Mouse (Mus musculus): ENCODE measurements around the gene Anapc10.
"Not testable (repeated sequence)": the region's sequence is repeated elsewhere in the genome, so short reads cannot be mapped to it uniquely, and the experiment has no call there.

Gene Anapc10

DNA sequence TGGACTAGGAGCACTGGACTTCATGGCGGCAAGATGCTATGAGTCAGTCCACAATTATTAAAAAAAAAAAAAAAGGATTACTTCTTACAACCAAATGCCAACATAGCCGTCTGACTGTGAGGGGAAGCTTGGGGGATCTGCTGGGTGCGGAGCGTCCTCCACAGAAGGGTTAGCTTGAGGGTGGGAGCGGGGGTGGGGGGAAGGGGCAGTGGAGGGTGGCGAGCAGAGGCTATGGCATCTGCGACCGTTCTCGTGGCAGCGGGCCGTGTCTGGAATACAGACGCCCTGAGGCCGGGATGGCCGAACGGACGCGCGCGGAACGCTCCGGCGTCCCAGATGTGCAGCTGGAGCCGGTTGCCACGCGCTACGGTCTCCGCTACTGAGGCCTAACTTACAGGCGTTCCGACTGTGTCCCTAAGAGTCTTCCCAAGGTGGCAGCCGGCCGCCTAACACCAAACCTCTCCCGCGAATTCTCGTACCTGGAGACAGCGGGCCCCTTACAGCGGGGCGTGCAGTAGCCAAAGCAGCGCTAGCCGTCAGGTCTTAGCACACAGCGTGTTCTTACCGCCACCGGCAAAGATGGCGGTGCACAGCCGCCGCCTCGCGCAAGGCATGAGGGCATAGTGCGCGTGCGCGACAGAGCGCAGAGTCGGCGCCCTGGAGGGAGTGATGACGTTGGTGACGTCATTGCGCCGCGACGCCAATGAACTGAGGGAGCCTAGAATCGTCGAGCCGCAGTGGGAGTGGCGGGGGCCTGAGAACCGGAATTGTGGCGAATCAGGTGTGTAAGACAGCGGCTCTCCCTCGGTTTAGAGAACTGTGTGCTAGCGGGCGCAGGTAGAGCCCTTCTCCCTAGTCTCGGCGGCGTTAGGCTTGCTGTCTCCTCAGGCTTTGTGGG lies at the start of gene Anapc10, which contains the start of gene Abce1:
TSS of gene Anapc10 (plus strand) at position 757 of the 898 bp plus-strand sequence.
TSS of gene Abce1 (minus strand) at position 677 of the 898 bp plus-strand sequence.
- DNase-seq (ENCODE audit: low spot score in 2 of 2) = peak; percentile 96 to 98

GRCm38 (mm10) chr8:79676461-79676860 lies 35.2 kb upstream of the Anapc10 start:
- no peak for DNase-seq (ENCODE audit: low spot score in 2 of 2)

GRCm38 (mm10) chr8:79679005-79679404 lies 32.6 kb upstream of the Anapc10 start:
- no peak for DNase-seq (ENCODE audit: low spot score in 2 of 2)

DNA sequence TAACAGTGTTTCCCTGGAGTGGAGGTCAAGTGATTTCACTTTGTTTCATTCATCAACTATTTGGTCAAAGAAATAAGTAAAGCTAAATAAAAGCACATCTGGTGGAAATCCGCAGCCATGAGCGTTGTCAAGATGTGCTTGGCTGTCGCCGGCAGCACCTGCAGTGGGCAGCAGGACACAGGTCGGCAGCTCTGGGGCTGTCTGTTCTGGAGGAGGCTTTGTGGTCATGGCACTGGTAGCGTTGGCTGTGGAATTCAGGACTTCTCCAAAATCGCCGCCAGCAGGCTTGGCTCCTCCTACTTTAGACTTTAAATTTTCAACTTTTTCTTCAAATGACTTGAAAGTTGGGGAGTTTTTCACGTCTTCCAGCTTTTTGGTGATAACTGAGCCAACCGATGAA lies 31.5 kb upstream of the Anapc10 start:
- not testable (repeated sequence) for DNase-seq (ENCODE audit: low spot score in 2 of 2)

GRCm38 (mm10) chr8:79680555-79680954 lies 31.1 kb upstream of the Anapc10 start:
- DNase-seq (ENCODE audit: low spot score in 2 of 2) = peak in 1 of 2 experiments; percentile 4

- no peak for DNase-seq (ENCODE audit: low spot score in 2 of 2)
These were observed 30.7 kb upstream of the Anapc10 start for GRCm38 (mm10) chr8:79680965-79681364.

DNA sequence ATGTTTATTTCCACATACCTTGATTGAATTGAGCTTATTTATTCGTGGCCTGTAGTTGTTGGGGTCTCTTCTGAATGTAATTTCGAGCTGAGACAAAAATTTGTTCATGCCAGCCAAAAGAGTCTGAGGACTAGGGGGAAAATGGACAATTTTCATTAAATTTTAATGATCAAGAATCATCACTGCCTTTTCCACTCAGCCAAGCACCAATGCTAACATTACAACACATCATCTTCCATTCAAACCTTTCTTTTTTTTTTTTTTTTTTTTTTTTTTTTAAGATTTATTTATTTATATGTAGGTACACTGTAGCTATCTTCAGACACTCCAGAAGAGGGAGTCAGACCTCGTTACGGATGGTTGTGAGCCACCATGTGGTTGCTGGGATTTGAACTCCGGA lies 25.7 kb upstream of the Anapc10 start:
- DNase-seq (ENCODE audit: low spot score in 2 of 2) = not testable (repeated sequence)

- no peak for DNase-seq (ENCODE audit: low spot score in 2 of 2)
These were observed 19.1 kb upstream of the Anapc10 start for GRCm38 (mm10) chr8:79692531-79692930.

- DNase-seq (ENCODE audit: low spot score in 2 of 2) = no peak
These were observed 4.9 kb upstream of the Anapc10 start for GRCm38 (mm10) chr8:79706687-79707086.

DNA sequence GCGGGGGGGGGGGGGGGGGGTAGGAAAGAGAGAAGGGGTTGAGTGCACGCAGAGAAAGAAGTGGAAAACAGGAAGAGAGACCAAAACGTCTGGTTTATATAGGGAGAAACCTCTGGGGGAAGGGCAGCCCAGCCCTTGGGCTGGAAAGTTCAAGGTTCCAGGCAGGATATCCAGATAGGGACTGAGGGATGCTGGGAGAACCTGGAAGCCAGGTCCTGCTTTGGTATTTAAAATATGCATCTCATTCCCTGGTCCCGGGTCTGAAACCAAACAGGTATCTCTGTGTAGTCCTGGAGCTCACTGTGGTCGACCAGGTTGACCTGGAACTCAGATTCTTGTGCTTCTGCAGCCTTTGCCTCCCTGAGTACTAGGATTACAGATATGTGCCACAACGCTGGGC lies 1.1 kb downstream of the Anapc10 start:
- DNase-seq (ENCODE audit: low spot score in 2 of 2) = no peak

GRCm38 (mm10) chr8:79721537-79721936 lies 9.9 kb downstream of the Anapc10 start:
- no peak for DNase-seq (ENCODE audit: low spot score in 2 of 2)

GRCm38 (mm10) chr8:79723308-79723707 lies 11.7 kb downstream of the Anapc10 start:
- no peak for DNase-seq (ENCODE audit: low spot score in 2 of 2)

DNA sequence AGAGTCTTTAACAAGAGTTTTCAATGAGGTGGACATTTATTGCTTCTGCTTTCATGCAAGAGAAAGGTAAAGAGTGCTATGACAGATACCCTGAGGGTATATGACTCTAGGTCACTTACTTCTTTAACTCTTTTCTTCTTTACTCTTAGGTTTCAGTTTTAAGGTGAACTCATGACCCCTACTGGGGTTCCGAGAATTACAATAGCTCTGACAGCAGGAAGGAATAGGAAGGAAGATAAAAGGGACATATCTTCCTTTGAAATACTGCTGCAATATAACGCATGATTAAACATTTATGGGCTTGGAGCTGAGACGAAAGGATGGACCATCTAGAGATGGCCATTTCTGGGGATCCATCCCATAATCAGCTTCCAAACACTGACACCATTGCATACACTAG lies 13.0 kb downstream of the Anapc10 start:
- DNase-seq (ENCODE audit: low spot score in 2 of 2) = peak in 1 of 2 experiments; percentile 9

DNA sequence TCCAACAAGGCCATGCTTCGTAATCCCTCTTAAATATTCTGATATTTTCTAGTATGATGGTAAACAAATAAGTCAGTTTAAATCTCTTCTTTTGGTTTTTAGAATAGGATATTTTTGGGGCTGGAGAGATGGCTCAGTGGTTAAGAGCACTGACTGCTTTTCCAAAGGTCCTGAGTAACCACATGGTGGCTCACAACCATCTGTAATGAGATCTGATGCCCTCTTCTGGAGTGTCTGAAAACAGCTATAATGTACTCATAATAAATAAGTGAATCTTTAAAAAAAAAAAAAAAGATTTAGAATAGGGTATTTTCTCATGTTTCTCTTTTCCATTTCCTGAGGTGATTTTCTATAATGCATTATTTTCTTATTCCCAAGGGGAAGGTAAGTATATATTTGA lies 16.3 kb downstream of the Anapc10 start:
- no peak for DNase-seq (ENCODE audit: low spot score in 2 of 2)

DNA sequence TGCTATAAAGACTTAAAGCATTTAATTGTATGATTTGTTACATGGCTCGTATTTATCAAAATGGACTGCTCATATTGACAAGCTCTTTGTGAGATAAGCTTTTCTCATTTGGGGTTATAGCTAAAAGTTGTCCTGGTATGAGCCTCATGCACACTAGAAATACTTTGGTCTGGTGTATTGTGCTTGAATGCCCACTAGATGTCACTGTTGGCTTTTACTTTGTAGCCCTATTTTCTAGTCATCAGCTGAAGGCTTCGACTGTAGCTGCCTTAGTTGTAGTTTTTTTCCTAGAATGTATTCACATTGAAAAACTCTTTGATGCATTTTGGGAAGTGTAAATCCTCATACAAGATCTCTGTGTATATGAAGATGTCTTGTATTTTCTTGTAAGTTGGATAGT lies 22.7 kb downstream of the Anapc10 start:
- peak in 1 of 2 experiments; percentile 25 for DNase-seq (ENCODE audit: low spot score in 2 of 2)

GRCm38 (mm10) chr8:79748171-79748570 lies 36.6 kb downstream of the Anapc10 start:
- no peak for DNase-seq (ENCODE audit: low spot score in 2 of 2)

DNA sequence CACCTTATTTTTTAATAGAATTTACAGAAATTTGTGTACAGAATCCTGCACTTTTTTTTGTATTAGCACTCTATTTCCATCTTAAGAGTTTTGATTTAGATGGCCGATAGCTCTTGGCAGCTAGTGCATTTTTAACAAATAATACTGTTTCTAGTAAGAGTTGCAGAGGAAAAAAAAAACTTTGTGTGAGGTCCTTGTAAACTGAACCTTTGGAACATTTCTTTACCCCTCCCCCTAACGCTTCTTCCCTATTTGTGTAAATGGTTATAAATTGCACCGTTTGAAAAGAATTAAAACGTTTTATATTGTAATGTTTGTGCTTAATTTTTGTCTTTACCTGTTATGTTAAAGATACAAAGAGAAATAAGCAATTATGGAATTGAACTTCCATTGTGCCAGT lies 37.0 kb downstream of the Anapc10 start:
- no peak for DNase-seq (ENCODE audit: low spot score in 2 of 2)

DNA sequence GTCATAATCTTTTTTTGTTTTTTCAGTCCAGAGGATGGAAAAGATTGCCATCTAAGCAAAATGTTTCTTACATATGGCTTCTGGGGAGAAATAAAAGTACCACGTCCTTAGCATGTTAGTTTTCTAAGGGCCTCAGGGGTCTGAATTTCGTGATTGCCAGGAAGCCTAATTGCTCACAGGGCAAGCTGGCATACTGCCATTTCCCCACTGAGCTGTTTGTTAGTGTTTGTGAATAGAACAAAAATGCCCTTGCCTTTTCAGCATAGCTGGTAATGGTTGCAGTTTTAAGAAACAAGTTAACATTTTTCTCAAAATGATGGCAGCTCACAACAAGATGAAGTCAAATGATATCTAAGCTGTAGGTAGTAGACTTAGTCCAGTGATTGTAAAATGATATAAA lies 38.7 kb downstream of the Anapc10 start:
- DNase-seq (ENCODE audit: low spot score in 2 of 2) = no peak

- DNase-seq (ENCODE audit: low spot score in 2 of 2) = not testable (repeated sequence)
These were observed 83.3 kb downstream of the Anapc10 start for GRCm38 (mm10) chr8:79794873-79795272.

- DNase-seq (ENCODE audit: low spot score in 2 of 2) = no peak
These were observed 85.1 kb downstream of the Anapc10 start for GRCm38 (mm10) chr8:79796690-79797089.

GRCm38 (mm10) chr8:79804499-79804898 lies 92.9 kb downstream of the Anapc10 start:
- DNase-seq (ENCODE audit: low spot score in 2 of 2) = no peak

- DNase-seq (ENCODE audit: low spot score in 2 of 2) = no peak
These were observed 95.4 kb downstream of the Anapc10 start for GRCm38 (mm10) chr8:79806971-79807370.

DNA sequence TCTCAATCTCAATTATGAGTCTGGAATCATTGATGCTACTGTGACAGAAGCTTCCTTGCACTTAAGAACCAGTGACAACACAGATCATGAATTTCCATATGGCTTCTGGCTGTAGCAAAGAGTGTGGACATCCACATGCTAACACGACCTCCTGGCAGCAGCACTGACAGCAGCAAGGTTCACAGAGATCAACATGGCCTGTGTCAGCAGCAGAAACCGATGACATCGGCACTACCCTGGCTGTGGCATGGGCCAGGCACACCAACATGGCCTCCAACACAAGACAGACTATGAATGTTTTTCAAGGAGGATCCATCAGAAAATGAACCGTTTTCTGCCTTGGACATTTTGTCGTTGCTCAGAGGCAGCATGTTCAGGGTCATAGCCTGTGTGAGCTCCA lies 114.9 kb downstream of the Anapc10 start:
- DNase-seq (ENCODE audit: low spot score in 2 of 2) = no peak
